Mouse (Mus musculus) stomach, embryonic 14.5 days (tissue): ENCODE results near the gene Ddias. TPM values are rescaled to one million over a fixed set of nuclear protein-coding genes. Genes with fewer than 3 reads are reported as not detected.

ENCODE experiments used
- ATAC-seq: fragments of 200-750 bp; cut with Nextera tagmentation; 2 replicates; pipeline ENCODE4 v1.8.0; 2017; ENCODE audit warnings: low read depth, moderate TSS enrichment; ENCODE audit not compliant: insufficient number of reproducible peaks, insufficient read depth, low FRiP score
- H3K27ac ChIP-seq: fragments of 300-500 bp; sonication (generic); 2 replicates; pipeline ENCODE4 v1.5.1; 2014; ENCODE audit warnings: mild to moderate bottlenecking, low read length, moderate library complexity, mixed read lengths
- H3K27me3 ChIP-seq: fragments of 300-500 bp; sonication (generic); 2 replicates; pipeline ENCODE4 v1.6.1; 2014; ENCODE audit warnings: low read length, control low read depth, mixed read lengths; ENCODE audit not compliant: control insufficient read depth, insufficient read depth
- H3K36me3 ChIP-seq: fragments of 300-500 bp; sonication (generic); 2 replicates; pipeline ENCODE4 v1.6.1; 2014; ENCODE audit warnings: mild to moderate bottlenecking, control low read depth, low read length, moderate library complexity, mixed read lengths; ENCODE audit not compliant: control insufficient read depth, insufficient read depth
- H3K4me1 ChIP-seq: fragments of 300-500 bp; sonication (generic); 2 replicates; pipeline ENCODE4 v1.6.1; 2014; ENCODE audit warnings: low read length, control low read depth, mixed read lengths; ENCODE audit not compliant: control insufficient read depth, insufficient read depth
- H3K4me2 ChIP-seq: fragments of 300-500 bp; sonication (generic); replicated peaks from 2 replicates; pipeline ENCODE4 v1.6.1; 2014; ENCODE audit warnings: low read depth, low read length, control low read depth
- H3K4me3 ChIP-seq: fragments of 300-500 bp; sonication (generic); 2 replicates; pipeline ENCODE4 v1.5.1; 2014; ENCODE audit warnings: low read depth, low read length, control low read depth
- H3K9ac ChIP-seq: fragments of 300-500 bp; sonication (generic); replicated peaks from 2 replicates; pipeline ENCODE4 v1.6.1; 2014; ENCODE audit warnings: low read depth, mild to moderate bottlenecking, control low read depth, low read length, moderate library complexity, mixed read lengths
- H3K9me3 ChIP-seq: fragments of 300-500 bp; sonication (generic); 2 replicates; pipeline ENCODE4 v1.6.1; 2016; ENCODE audit warnings: low read depth, low read length, control low read depth; ENCODE audit not compliant: control insufficient read depth
- WGBS: fragments of 180-500 bp; shearing (Covaris S2); extraction: QIAGEN DNeasy Blood & Tissue Kit; methylation state at CpG from one replicate; pipeline ENCODE4 v1.1.7; 2014; 5-methylcytosine and 5-hydroxymethylcytosine counted together
- polyA plus RNA-seq: library from polyadenylated mRNA; unstranded; fragments of >200 nt; fragmentation: Nextera tagmentation; extraction: Ambion mirVana; gene quantifications from 2 replicates; pipeline ENCODE4 v1.2.1, GENCODE M21; 2014

Ddias gene
- polyA plus RNA-seq, 1 experiment from 2014 or later: 9.9 TPM

GRCm38 (mm10) chr7:92836447-92836846, 37.6 kb downstream of the Ddias start:
- no peak overlapping the region for H3K4me2 ChIP-seq
- H3K9ac ChIP-seq: no peak overlapping the region
- H3K4me3 ChIP-seq: no peak overlapping the region
- H3K9me3 ChIP-seq: no peaks in the 10 kb centered on the region
- WGBS: 86% methylated on average over 3 of the region's 3 CpGs
- H3K36me3 ChIP-seq: peaks cover 4% of the 10 kb centered on the region; the same call in 1 of the 2 replicates
- no peaks in the 10 kb centered on the region for H3K27me3 ChIP-seq
- H3K4me1 ChIP-seq: no peaks in the 10 kb centered on the region
- no peak for ATAC-seq
- H3K27ac ChIP-seq: no peak overlapping the region

GRCm38 (mm10) chr7:92834391-92834790, 39.7 kb downstream of the Ddias start:
- Histone ChIP-seq H3K27ac (no peak overlapping the region), H3K4me2 (no peak overlapping the region), H3K4me1 (no peaks in the 10 kb centered on the region), H3K27me3 (no peaks in the 10 kb centered on the region), H3K36me3 (peaks cover 4% of the 10 kb centered on the region; the same call in 1 of the 2 replicates), H3K4me3 (no peak overlapping the region), H3K9me3 (no peaks in the 10 kb centered on the region), H3K9ac (no peak overlapping the region)
- 84% methylated on average over 2 of the region's 2 CpGs for WGBS
- ATAC-seq: no peak

- H3K27ac ChIP-seq: no peak overlapping the region
- peaks cover 4% of the 10 kb centered on the region; the same call in 1 of the 2 replicates for H3K36me3 ChIP-seq
- no peak overlapping the region for H3K4me3 ChIP-seq
- no peaks in the 10 kb centered on the region for H3K4me1 ChIP-seq
- H3K9ac ChIP-seq: no peak overlapping the region
- H3K4me2 ChIP-seq: no peak overlapping the region
- WGBS: 90% methylated on average over 6 of the region's 6 CpGs
- H3K27me3 ChIP-seq: no peaks in the 10 kb centered on the region
- no peak for ATAC-seq
- no peaks in the 10 kb centered on the region for H3K9me3 ChIP-seq
Measured at GRCm38 (mm10) chr7:92832395-92832794, 41.7 kb downstream of the Ddias start.

- H3K36me3 ChIP-seq: no peaks in the 10 kb centered on the region
- no peak overlapping the region for H3K4me3 ChIP-seq
- H3K27ac ChIP-seq: no peak overlapping the region
- H3K9me3 ChIP-seq: no peaks in the 10 kb centered on the region
- ATAC-seq: no peak
- 53% methylated on average over 3 of the region's 3 CpGs for WGBS
- no peaks in the 10 kb centered on the region for H3K27me3 ChIP-seq
- H3K4me1 ChIP-seq: peaks cover 1% of the 10 kb centered on the region; the same call in 1 of the 2 replicates
- H3K4me2 ChIP-seq: no peak overlapping the region
- no peak overlapping the region for H3K9ac ChIP-seq
Measured at GRCm38 (mm10) chr7:92827981-92828380, 46.1 kb downstream of the Ddias start.

- Histone ChIP-seq H3K9ac (no peak overlapping the region), H3K4me2 (no peak overlapping the region), H3K4me3 (no peak overlapping the region), H3K36me3 (no peaks in the 10 kb centered on the region), H3K27ac (no peak overlapping the region), H3K27me3 (no peaks in the 10 kb centered on the region), H3K4me1 (peaks cover 13% of the 10 kb centered on the region; the same call in 1 of the 2 replicates), H3K9me3 (no peaks in the 10 kb centered on the region)
- WGBS: 70% methylated on average over 3 of the region's 3 CpGs
- ATAC-seq: no peak
Measured at GRCm38 (mm10) chr7:92826248-92826647, 47.8 kb downstream of the Ddias start.

- H3K9me3 ChIP-seq: no peaks in the 10 kb centered on the region
- H3K4me2 ChIP-seq: 0 out of 2 replicates have a peak overlapping the region, but pooled peaks have one; percentile 6
- H3K9ac ChIP-seq: no peak overlapping the region
- 19% methylated on average over 1 of the region's 1 CpGs for WGBS
- H3K36me3 ChIP-seq: no peaks in the 10 kb centered on the region
- H3K4me1 ChIP-seq: peaks cover 20% of the 10 kb centered on the region; the same call in 1 of the 2 replicates
- H3K4me3 ChIP-seq: no peak overlapping the region
- H3K27ac ChIP-seq: peak overlapping the region; percentile 78
- peak; percentile 76; the same call in 1 of the 2 replicates for ATAC-seq
- H3K27me3 ChIP-seq: no peaks in the 10 kb centered on the region
Measured at GRCm38 (mm10) chr7:92822409-92823101, 51.5 kb downstream of the Ddias start.

- no peak overlapping the region for H3K4me3 ChIP-seq
- H3K27me3 ChIP-seq: no peaks in the 10 kb centered on the region
- peaks cover 20% of the 10 kb centered on the region; the same call in 1 of the 2 replicates for H3K4me1 ChIP-seq
- no peaks in the 10 kb centered on the region for H3K9me3 ChIP-seq
- H3K9ac ChIP-seq: no peak overlapping the region
- no peaks in the 10 kb centered on the region for H3K36me3 ChIP-seq
- H3K4me2 ChIP-seq: peak overlapping the region; percentile 6; the same call in 1 of the 2 replicates
- WGBS: 23% methylated on average over 4 of the region's 4 CpGs
- peak; percentile 29; the same call in 1 of the 2 replicates for ATAC-seq
- H3K27ac ChIP-seq: peak overlapping the region; percentile 78
Measured at GRCm38 (mm10) chr7:92821871-92822270, 52.2 kb downstream of the Ddias start.

GRCm38 (mm10) chr7:92820941-92821465, 53.0 kb downstream of the Ddias start:
- H3K9me3 ChIP-seq: no peaks in the 10 kb centered on the region
- H3K4me3 ChIP-seq: no peak overlapping the region
- H3K4me1 ChIP-seq: peaks cover 20% of the 10 kb centered on the region; the same call in 1 of the 2 replicates
- WGBS: 57% methylated on average over 7 of the region's 7 CpGs
- no peak for ATAC-seq
- H3K4me2 ChIP-seq: peak overlapping the region; percentile 6; the same call in 1 of the 2 replicates
- peak overlapping the region; percentile 78 for H3K27ac ChIP-seq
- H3K9ac ChIP-seq: no peak overlapping the region
- H3K36me3 ChIP-seq: no peaks in the 10 kb centered on the region
- H3K27me3 ChIP-seq: no peaks in the 10 kb centered on the region
